Mouse (Mus musculus): ENCODE data around the gene Wdr27.
"Not testable (repeated sequence)": the region's sequence is repeated elsewhere in the genome, so short reads cannot be mapped to it uniquely, and the experiment has no call there.

Gene Wdr27

DNA sequence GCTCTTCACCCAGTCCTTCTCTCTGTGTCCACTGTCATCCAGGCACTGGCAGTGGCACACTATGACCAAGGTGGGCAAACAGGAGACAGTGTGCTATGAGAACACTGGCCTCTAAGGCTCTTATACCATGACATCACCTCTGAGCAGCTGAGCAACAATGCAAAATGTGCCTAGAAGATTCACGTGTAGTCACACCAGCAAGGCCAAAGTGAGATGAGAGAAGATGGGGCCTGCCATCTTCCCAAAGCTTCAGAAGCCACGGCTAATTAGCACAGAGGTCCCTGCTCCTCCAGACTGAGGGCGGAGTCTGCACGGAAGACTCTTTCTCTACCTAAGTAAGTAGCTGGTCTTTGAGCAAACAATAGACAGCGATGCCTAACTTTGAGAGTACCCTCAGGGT, 14.3 kb downstream of the Wdr27 start:
- DNase-seq: no peak

- no peak for DNase-seq
Observed at GRCm38 (mm10) chr17:14927644-14928218, 15.2 kb downstream of the Wdr27 start.

GRCm38 (mm10) chr17:14921582-14921981, 21.4 kb downstream of the Wdr27 start:
- no peak for DNase-seq

DNA sequence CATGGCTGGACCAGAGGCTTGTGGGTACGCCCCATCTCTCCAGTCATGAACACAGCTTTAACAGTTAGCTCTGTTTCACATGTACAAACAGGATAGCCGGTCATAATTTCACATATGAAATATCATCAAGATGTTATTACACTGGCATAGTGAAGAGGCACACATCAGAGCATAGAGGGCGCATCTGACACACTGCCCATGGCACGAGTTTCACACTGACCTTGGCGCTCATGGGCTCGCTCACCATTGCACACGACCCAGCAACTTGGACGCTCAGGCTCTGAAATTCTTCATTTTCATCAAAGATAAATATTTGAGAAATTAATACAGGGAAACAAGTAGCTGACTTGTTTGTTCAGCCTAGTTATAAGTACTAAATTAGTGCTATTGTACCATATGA, 25.1 kb downstream of the Wdr27 start:
- DNase-seq: no peak

DNA sequence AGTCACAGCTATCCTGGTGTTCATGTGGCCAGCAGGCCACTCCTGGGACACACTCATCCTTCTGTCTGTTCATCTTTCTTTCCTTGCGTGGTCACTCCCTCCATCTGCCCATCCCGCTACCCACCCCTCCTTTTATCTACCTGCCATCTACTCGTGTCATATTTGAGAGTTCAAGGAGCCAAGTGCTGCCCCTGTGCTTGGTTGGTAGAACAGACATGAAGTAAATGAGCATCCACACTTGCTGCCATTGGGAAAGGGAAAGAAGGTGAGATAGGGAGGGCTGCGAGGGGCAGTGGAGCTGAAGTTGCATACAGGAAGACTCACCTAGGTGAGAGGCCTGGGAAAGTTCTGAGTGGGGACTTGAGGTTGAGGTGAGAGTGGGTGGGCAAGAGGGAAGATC, 28.6 kb downstream of the Wdr27 start:
- no peak for DNase-seq

GRCm38 (mm10) chr17:14912981-14913380, 30.0 kb downstream of the Wdr27 start:
- DNase-seq: no peak

GRCm38 (mm10) chr17:14912420-14912819, 30.5 kb downstream of the Wdr27 start:
- DNase-seq: no peak

DNA sequence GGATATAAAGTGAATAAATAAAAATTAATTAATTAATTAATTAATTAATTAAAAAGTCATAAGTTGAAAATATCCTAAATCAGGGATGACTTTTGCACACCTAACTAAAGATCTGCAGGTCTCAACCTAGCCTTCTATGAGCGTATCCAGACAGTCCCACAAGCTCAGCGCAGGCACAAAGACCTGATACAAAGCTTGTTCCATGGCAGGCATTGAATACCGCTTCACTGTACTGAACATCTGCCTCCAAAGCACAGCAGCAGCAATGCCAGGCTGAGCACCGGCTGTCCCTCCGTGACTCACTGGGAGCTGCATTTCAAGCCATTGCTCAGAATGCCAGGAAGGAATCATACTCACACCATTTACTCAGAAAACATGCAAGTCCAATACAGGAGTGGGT, 32.2 kb downstream of the Wdr27 start:
- no peak for DNase-seq

DNA sequence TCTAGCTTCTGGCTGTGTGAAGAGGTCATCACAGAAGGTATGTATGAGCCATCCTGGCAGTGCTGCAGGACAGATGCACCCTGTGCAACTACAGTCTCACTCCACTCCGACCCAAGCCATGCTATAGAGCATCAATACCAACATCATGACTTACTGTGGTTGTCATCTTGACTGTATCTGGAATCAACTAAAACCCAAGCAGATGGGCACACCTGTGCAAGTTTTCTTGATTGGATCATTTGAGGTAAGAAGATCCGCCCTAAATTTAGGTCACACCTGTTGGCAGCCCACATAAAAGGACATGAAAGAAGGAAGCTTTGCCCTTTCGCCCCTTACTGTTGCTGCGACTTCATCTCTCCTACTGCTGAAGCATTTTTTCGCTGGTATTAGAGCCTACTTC, 33.6 kb downstream of the Wdr27 start:
- no peak for DNase-seq

- no peak for DNase-seq
Observed at GRCm38 (mm10) chr17:14907136-14907535, 35.8 kb downstream of the Wdr27 start.

GRCm38 (mm10) chr17:14906611-14907010, 36.3 kb downstream of the Wdr27 start:
- DNase-seq: no peak

GRCm38 (mm10) chr17:14904637-14905265, 38.2 kb downstream of the Wdr27 start:
- peak; percentile 84 for DNase-seq

DNA sequence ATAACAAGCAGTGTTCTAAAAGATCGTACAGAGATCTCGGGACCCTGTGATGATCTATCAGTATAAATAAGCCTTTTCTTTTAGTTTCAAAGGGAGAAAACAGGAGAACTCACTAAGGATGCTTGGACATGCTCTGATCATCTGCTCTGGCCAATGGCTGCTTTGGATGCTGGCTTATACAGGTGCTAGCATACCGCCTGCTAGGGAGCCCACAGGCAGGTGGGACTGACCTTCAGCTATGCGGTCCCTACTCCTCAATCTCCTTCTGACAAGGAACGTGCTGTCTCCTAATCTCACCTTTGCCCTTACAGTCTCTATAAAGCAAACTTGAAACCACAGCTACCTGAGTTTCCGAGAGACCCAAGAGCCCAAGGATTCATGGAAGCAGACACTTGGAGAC, 38.8 kb downstream of the Wdr27 start:
- no peak for DNase-seq

DNA sequence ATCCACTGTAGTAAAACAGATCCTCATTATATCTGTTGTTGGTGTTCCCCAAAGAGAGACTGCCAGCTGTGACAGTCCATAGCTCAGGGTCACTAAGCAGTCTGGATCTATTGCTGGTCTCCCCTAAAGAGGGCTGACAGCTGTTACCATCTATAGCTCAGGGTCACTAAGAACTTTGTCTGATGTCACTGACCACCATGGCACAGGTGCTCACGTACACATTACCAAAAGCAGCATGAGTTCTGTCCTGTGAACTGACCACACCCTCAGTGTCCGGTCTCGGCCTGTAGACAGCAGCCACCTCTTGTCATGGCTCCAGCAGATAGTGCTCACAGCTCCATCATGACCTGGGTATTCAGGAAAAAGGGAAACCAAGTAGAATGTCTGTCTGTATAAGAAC, 39.7 kb downstream of the Wdr27 start:
- no peak for DNase-seq

DNA sequence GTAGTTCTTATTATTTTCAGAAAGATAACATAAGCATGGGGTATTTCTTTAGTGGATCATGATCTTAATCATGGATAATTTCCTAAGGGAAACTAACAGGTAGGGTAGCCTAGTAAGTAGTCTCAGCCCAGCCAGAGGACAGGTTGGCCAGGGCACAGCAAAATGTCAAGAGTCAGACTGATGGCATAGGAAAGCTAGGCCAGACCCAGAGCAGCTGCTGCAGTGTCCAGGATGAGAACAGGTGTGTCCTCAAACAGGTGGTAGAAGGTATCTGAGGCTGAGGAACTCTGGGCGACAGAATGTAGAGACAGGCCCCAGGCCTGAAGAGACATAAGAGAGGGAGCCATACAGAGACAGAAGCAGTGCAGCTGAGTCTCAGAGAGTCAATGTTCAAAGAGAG, 44.0 kb downstream of the Wdr27 start:
- no peak for DNase-seq

GRCm38 (mm10) chr17:14895058-14895457, 47.9 kb downstream of the Wdr27 start:
- DNase-seq: not testable (repeated sequence)

DNA sequence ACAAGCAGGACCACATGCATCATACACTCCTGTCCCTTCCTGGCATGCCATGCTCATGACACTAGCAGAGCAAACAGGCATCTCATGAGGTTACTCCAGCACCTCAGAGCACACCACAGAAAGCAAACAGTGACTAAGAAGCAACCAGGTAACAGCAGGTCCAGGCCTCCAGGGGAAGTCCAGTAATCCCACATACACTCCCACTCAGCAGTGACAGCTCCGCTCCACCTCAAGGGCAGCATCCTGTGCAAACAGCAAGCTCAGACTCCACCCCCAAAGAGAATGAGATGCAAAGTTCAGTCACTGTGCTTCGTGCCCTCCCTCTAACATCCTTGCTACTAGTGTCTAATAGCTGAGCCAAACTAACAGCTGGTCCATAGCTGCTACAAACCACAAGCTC, 56.0 kb downstream of the Wdr27 start:
- DNase-seq: no peak

- peak; percentile 58 for DNase-seq
Observed at GRCm38 (mm10) chr17:14874656-14875204, 68.2 kb downstream of the Wdr27 start.

DNA sequence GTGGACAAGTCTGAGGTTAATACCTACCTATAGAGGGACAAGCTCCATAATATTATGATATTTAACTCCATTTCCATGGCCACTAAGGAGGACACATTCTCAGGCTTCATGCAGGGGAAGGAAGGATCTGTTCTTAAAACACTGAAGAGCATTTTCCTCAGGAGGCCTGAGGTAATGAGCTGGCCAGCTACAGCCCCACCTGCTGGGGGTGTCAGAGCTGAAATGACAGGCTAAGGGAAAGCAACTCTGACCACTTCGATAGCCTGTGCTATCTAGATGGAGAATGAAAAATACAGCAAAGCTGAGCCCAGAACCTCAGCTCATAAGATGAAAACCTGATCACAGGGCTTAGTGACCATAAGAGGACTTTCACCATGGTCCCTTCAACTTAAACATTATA, 82.7 kb downstream of the Wdr27 start:
- DNase-seq: no peak

- no peak for DNase-seq
Observed at GRCm38 (mm10) chr17:14847709-14848108, 95.2 kb downstream of the Wdr27 start.

DNA sequence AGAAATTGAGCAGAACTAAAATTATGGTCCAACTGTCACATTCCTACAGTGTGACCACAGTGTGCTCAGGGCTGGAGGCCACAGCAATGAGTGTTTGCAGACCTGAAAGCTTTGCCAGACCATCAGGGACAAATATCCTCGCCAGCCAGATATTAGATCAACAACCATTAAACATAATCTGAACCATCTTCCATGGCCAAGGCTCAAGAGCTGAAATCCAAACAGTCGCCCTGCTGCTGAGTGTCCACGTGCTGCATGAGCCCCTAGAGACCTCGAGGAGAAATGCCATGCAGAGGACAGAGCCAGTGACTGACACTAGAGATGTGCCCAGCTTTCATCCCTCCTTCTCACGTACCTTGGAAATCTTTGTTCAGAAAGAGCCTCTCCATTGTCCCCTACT, 96.1 kb downstream of the Wdr27 start:
- peak; percentile 44 for DNase-seq

- no peak for DNase-seq
Observed at GRCm38 (mm10) chr17:14826715-14827295, 116.2 kb downstream of the Wdr27 start.

DNA sequence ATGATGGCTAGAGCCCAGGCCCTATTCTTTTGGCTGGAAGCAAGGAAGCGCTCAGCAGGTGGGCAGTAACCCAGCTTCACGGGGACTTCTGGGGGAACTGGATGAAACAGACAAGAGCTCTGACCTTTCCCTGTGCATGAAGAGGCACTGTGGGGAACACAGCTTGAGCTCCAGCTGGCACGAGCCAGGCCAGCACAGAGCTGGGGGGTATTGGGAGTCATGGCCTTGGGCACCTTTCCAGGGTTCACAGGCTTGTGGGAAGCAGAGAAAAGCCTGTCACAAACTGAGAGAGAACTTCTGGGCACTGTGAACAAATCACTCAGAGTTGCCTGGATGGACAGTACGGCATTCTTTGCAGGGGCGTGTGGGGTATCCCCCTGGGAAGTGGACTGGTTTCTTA, 118.0 kb downstream of the Wdr27 start:
- DNase-seq: peak; percentile 45

GRCm38 (mm10) chr17:14817975-14818374, 125.0 kb downstream of the Wdr27 start:
- DNase-seq: no peak

DNA sequence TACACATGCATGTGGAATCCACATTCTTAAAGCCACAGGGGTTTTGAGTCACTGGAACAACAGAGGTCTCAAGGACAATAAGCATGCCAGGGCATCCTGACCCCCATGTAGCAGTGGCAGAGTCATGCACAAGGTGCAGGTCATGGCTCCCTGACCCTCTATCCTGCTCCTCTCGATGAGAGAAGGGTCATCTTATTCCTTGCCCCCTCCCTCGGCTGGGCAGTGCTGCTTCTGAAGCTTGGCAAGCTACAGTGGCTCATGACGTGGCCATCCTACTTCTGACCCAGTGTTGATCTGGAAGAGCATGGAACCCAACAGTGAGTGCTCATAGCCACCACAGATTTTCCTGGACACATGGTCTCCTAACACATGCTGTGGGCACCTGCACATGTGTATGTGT, 126.9 kb downstream of the Wdr27 start:
- DNase-seq: no peak

Measured in lung, postnatal 10 days (tissue).